Mouse (Mus musculus) liver, embryonic 14.5 days (tissue): ENCODE measurements at regions not wholly inside any gene's neighbourhood (a gene's known extent, or its start where the extent isn't known, plus 50 kb on each side); places are given as distances from the start of the nearest gene placed in this dataset.

Experiments
- ATAC-seq: fragments of 200-750 bp; cut with Nextera tagmentation; 2 replicates; pipeline ENCODE4 v1.8.0; 2017; ENCODE audit warnings: moderate number of reproducible peaks, mild to moderate bottlenecking, moderate library complexity; ENCODE audit not compliant: insufficient read depth
- DNase-seq, 3 experiments: peaks; one replicate each; pipeline ENCODE4 v3.0.0-alpha.2; 2012 to 2013; ENCODE audit warnings: low read depth in 3 of 3, low spot score in 3 of 3
- H3K27ac ChIP-seq: fragments of 300-500 bp; sonication (generic); 2 replicates; pipeline ENCODE4 v1.5.1; 2014; ENCODE audit warnings: moderate library complexity, mild to moderate bottlenecking, control low read depth, inconsistent platforms
- H3K27me3 ChIP-seq: fragments of 300-500 bp; sonication (generic); 2 replicates; pipeline ENCODE4 v1.6.1; 2014; ENCODE audit warnings: mild to moderate bottlenecking, low read length, moderate library complexity; ENCODE audit not compliant: control insufficient read depth, insufficient read depth
- H3K36me3 ChIP-seq: fragments of 300-500 bp; sonication (generic); replicated peaks from 2 replicates; pipeline ENCODE4 v1.6.1; 2014; ENCODE audit warnings: low read depth; ENCODE audit not compliant: control insufficient read depth, insufficient read depth
- H3K4me1 ChIP-seq, 2 experiments: fragments of 200-500 bp in 1 of 2; fragments of 300-500 bp in 1 of 2; sonication (generic) in 1 of 2; replicated peaks; 2 replicates each; pipeline ENCODE4 v1.6.1; 2012 to 2014; ENCODE audit warnings: antibody characterized with exemption in 1 of 2, inconsistent platforms in 1 of 2, low read length in 1 of 2; ENCODE audit not compliant: control insufficient read depth in 2 of 2, insufficient read depth in 2 of 2
- H3K4me2 ChIP-seq: fragments of 300-500 bp; sonication (generic); 2 replicates; pipeline ENCODE4 v1.6.1; 2014; ENCODE audit warnings: low read depth, mild to moderate bottlenecking, control low read depth, moderate library complexity
- H3K4me3 ChIP-seq, 2 experiments: fragments of 200-500 bp in 1 of 2; fragments of 300-500 bp in 1 of 2; sonication (generic) in 1 of 2; 2 replicates each; pipeline ENCODE4 v1.5.1; 2012 to 2014; ENCODE audit warnings: low read depth in 2 of 2, low read length in 2 of 2, mild to moderate bottlenecking in 2 of 2, control low read depth in 1 of 2, inconsistent platforms in 1 of 2, moderate library complexity in 1 of 2; ENCODE audit not compliant: insufficient read depth in 1 of 2
- H3K9ac ChIP-seq: fragments of 300-500 bp; sonication (generic); replicated peaks from 2 replicates; pipeline ENCODE4 v1.6.1; 2014; ENCODE audit warnings: mild to moderate bottlenecking, control low read depth, moderate library complexity
- H3K9me3 ChIP-seq: fragments of 300-500 bp; sonication (generic); 2 replicates; pipeline ENCODE4 v1.6.1; 2016; ENCODE audit warnings: low read length, mixed read lengths; ENCODE audit not compliant: control insufficient read depth
- CTCF ChIP-seq: IDR thresholded peaks from 2 replicates; pipeline ENCODE4 v1.5.1; 2016; ENCODE audit warnings: antibody characterized with exemption, low read depth, control low read depth
- EP300 ChIP-seq: IDR thresholded peaks from 2 replicates; pipeline ENCODE4 v1.6.1; 2016; ENCODE audit warnings: antibody characterized with exemption, low read depth
- WGBS: fragments of 180-500 bp; shearing (Covaris S2); extraction: QIAGEN DNeasy Blood & Tissue Kit; methylation state at CpG from one replicate; pipeline ENCODE4 v1.1.7; 2014; ENCODE audit not compliant: insufficient replicate concordance; 5-methylcytosine and 5-hydroxymethylcytosine counted together

DNA sequence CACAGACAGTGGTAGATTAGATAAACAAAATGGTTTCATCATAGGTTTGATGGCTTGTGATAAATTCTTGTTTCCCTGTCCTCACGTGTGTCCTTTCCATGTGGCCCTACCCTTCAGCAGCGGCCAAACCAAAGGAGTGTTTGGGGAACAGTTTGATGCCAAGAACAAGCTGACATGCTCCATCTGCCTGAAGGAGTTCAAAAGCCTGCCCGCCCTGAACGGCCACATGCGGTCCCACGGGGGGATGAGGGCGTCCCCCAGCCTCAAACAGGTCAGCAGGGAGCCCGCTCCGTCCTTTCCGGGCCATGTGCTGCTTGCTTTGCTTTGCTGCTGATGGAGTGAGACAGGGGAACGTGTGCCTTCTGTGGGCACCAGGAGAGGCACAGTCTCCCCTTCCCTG lies 51.0 kb upstream of the Mrps10 start:
- Histone ChIP-seq H3K27ac (no peak overlapping the region), H3K36me3 (no peaks in the 10 kb centered on the region), H3K4me2 (no peak overlapping the region), H3K9me3 (no peaks in the 10 kb centered on the region), H3K27me3 (no peaks in the 10 kb centered on the region), H3K4me1 (peaks cover 0 to 4% of the 10 kb centered on the region in 2 experiments; a peak in 1 of 4 replicates), H3K4me3 (no peak overlapping the region), H3K9ac (no peak overlapping the region)
- WGBS, result 72% methylated on average over 11 of the region's 11 CpGs
- TF ChIP-seq CTCF, result no peak
- TF ChIP-seq EP300, result no peak
- no peak for ATAC-seq
- no peak for DNase-seq

DNA sequence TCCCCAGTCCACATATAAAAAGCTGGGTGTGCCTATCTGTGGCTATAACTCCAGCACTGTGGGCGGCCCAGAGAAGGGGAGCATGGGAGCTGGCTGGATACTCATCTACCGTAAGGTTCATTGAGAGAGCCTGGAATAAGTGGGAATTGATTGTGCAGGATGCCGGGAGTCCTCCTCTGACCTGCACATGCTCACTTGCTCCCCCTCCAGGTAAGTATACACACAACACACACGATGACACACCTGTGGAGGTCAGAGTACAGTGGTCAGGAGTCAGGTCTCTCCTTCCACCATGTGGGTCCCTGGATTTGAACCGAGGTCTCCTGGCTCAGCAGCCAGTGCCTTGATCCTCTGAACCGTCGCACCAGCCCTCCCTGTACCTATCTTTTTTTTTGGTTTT lies 55.5 kb upstream of the Mrps10 start:
- no peak overlapping the region for H3K4me3 ChIP-seq
- H3K36me3 ChIP-seq, result no peaks in the 10 kb centered on the region
- TF ChIP-seq CTCF (peak; percentile 39), EP300 (no peak)
- DNase-seq (no peak), ATAC-seq (no peak)
- no peak overlapping the region for H3K27ac ChIP-seq
- no peaks in the 10 kb centered on the region for H3K4me1 ChIP-seq
- H3K4me2 ChIP-seq, result no peak overlapping the region
- no peak overlapping the region for H3K9ac ChIP-seq
- WGBS, result 81% methylated on average over 7 of the region's 7 CpGs
- no peaks in the 10 kb centered on the region for H3K27me3 ChIP-seq
- no peaks in the 10 kb centered on the region for H3K9me3 ChIP-seq

DNA sequence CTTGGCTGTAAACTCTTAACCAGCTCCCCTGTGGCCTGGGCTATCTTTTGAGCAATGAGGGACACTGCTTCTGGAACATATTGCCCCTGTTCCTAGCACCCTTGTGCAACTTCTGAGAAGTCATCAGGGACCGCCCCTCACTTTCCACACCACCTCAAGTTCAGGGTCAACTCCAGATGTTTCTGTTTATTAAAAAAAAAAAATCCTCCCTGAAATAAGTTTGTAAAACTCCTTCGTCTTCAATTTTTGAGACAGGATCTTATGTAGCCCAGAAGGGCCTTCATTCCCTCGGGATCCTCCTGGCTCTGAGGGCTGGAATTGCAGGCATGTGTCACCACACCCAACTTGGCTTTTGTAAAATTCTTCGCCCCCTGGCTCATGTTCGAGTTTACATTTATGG lies 57.4 kb upstream of the Mrps10 start:
- Histone ChIP-seq H3K27ac (no peak overlapping the region), H3K9ac (no peak overlapping the region), H3K4me2 (no peak overlapping the region), H3K27me3 (no peaks in the 10 kb centered on the region), H3K4me3 (no peak overlapping the region), H3K4me1 (no peaks in the 10 kb centered on the region), H3K9me3 (no peaks in the 10 kb centered on the region), H3K36me3 (no peaks in the 10 kb centered on the region)
- TF ChIP-seq CTCF (no peak), EP300 (no peak)
- no peak for ATAC-seq
- no peak for DNase-seq
- 60% methylated on average over 5 of the region's 5 CpGs for WGBS

DNA sequence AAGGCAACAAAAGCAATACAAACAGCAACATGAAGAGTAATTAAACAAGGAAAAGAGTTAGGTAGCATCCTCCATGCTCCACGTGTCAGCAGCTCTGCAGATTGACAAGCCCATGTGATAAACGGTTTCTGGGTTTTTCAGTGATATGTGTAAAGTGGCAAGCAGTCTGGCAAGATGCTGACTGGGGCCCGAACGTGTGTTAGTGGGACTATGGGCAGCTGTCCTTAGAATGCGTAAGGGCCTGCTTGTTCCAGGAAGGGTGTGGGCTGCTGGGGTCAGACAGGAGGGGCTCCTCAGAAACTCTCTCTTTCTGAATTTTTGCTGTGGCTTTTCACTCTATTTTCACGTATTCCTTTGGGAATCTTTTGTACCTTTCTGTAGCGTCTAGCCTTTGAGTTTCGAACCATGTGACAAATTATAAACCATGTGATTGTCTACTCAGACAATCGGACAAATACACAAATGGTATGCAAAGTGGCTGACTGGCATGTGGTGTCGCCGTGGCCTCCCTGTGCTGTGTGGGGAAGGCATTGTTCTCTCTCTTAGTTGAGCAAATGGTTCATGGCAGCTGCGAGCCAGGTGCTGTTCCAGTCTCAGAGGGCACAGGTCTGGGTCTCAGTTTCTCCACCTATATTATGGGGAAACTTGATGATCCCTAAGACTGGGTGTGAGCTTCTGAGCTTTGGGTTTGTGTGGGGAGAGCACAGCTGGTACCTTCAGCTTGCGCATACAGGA lies 62.5 kb upstream of the Mrps10 start:
- Histone ChIP-seq H3K27ac (no peak overlapping the region), H3K4me1 (no peaks in the 10 kb centered on the region), H3K9ac (no peak overlapping the region), H3K4me2 (no peak overlapping the region), H3K36me3 (no peaks in the 10 kb centered on the region), H3K9me3 (no peaks in the 10 kb centered on the region), H3K4me3 (no peak overlapping the region), H3K27me3 (no peaks in the 10 kb centered on the region)
- TF ChIP-seq CTCF, result no peak
- TF ChIP-seq EP300, result no peak
- DNase-seq, result no peak
- 65% methylated on average over 13 of the region's 13 CpGs for WGBS
- ATAC-seq, result no peak

DNA sequence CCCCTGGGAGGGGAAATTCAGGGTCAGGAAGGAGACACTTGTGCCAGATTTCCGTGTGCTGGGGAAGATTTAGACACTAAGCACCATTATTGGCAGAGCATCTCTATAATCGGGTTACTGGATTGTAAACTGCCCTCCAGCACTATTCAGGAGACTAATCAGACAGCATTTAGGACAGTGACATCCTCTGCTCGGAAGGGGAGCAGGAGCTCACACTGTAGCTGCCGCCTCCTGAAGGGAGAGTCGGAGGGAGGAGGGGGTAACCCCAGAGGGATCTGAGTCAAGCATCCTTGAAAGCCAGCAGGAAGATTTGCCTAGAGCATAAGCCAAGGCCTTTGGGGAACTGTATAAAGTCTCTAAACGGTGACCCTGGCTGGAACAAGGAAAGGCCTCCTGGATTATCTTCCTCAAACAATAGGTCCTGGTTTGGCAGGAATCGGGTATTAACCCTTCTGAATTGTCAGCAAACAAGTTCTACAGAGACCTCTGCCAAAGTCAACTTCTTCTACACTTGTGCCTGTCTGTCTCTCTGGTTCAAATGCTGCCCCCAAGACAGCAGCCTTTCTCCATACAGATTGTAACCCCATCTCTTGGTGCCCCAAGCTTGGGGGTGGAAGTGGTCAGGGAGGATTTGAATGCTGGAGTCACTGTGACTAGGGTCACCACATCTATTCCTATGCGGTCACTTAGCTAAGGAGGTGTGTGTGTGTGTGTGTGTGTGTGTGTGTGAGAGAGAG lies 64.1 kb upstream of the Mrps10 start:
- Histone ChIP-seq H3K27me3 (no peaks in the 10 kb centered on the region), H3K4me2 (no peak overlapping the region), H3K9ac (no peak overlapping the region), H3K4me3 (no peak overlapping the region), H3K4me1 (no peaks in the 10 kb centered on the region), H3K36me3 (no peaks in the 10 kb centered on the region), H3K27ac (no peak overlapping the region), H3K9me3 (no peaks in the 10 kb centered on the region)
- DNase-seq (no peak), ATAC-seq (no peak)
- TF ChIP-seq EP300 (no peak), CTCF (no peak)
- WGBS, result 57% methylated on average over 8 of the region's 8 CpGs
